Mouse (Mus musculus) liver, postnatal 0 days (tissue): ENCODE results near the gene Gm3269. TPM values are rescaled to one million over a fixed set of nuclear protein-coding genes. Genes with fewer than 3 reads are reported as not detected.
A peak's percentile ranks its signal among the peaks of the same experiment; 100 is the strongest.
"Not testable (repeated sequence)": the region's sequence is repeated elsewhere in the genome, so short reads cannot be mapped to it uniquely, and the experiment has no call there.

Experiments used
- ATAC-seq: fragments of 200-750 bp; cut with Nextera tagmentation; 2 replicates; pipeline ENCODE4 v1.8.0; 2017; ENCODE audit warnings: mild to moderate bottlenecking, moderate library complexity
- DNase-seq: peaks from one replicate; pipeline ENCODE4 v3.0.0-alpha.2; 2016
- H3K27ac ChIP-seq: fragments of 300-500 bp; sonication (generic); 2 replicates; pipeline ENCODE4 v1.5.1; 2014; ENCODE audit warnings: antibody characterized with exemption, moderate library complexity, mild to moderate bottlenecking, low read depth
- H3K27me3 ChIP-seq: fragments of 300-500 bp; sonication (generic); 2 replicates; pipeline ENCODE4 v1.6.1; 2014; ENCODE audit warnings: low read length, control low read depth, mixed read lengths; ENCODE audit not compliant: insufficient read depth
- H3K36me3 ChIP-seq: fragments of 300-500 bp; sonication (generic); replicated peaks from 2 replicates; pipeline ENCODE4 v1.6.1; 2014; ENCODE audit warnings: mild to moderate bottlenecking, control low read depth, low read length, moderate library complexity, mixed read lengths; ENCODE audit not compliant: insufficient read depth
- H3K4me1 ChIP-seq: fragments of 300-500 bp; sonication (generic); 2 replicates; pipeline ENCODE4 v1.6.1; 2014; ENCODE audit warnings: antibody characterized with exemption, mild to moderate bottlenecking, control low read depth; ENCODE audit not compliant: insufficient read depth
- H3K4me2 ChIP-seq: fragments of 300-500 bp; sonication (generic); 2 replicates; pipeline ENCODE4 v1.6.1; 2014; ENCODE audit warnings: low read depth, mild to moderate bottlenecking, low read length, moderate library complexity, mixed read lengths
- H3K4me3 ChIP-seq: fragments of 300-500 bp; sonication (generic); 2 replicates; pipeline ENCODE4 v1.5.1; 2014; ENCODE audit warnings: low read depth, low read length
- H3K9ac ChIP-seq: fragments of 300-500 bp; sonication (generic); replicated peaks from 2 replicates; pipeline ENCODE4 v1.6.1; 2014; ENCODE audit warnings: mild to moderate bottlenecking, moderate library complexity
- H3K9me3 ChIP-seq: fragments of 300-500 bp; sonication (generic); 2 replicates; pipeline ENCODE4 v1.6.1; 2016; ENCODE audit warnings: mild to moderate bottlenecking, control low read depth, low read length, mixed read lengths
- WGBS: fragments of 180-500 bp; shearing (Covaris S2); extraction: QIAGEN DNeasy Blood & Tissue Kit; methylation state at CpG from one replicate; pipeline ENCODE4 v1.1.7; 2014; ENCODE audit not compliant: insufficient replicate concordance; 5-methylcytosine and 5-hydroxymethylcytosine counted together
- polyA plus RNA-seq: library from polyadenylated mRNA; unstranded; fragments of >200 nt; fragmentation: Nextera tagmentation; extraction: Ambion mirVana; gene quantifications from 2 replicates; pipeline ENCODE4 v1.2.1, GENCODE M21; 2015

The Gm3269 gene
- polyA plus RNA-seq, result not detected in 2 replicates

- not testable (repeated sequence) for H3K4me2 ChIP-seq, H3K36me3 ChIP-seq, H3K27me3 ChIP-seq, DNase-seq, ATAC-seq, H3K9me3 ChIP-seq, H3K27ac ChIP-seq, H3K4me3 ChIP-seq, H3K9ac ChIP-seq, H3K4me1 ChIP-seq
- WGBS, result no CpG with 5 or more reads among the region's 4 CpGs
These were observed at the start of gene Gm3269 for GRCm38 (mm10) chr14:4837806-4838205. Gene Gm3269 (plus strand): TSS chr14:4838106.

- not testable (repeated sequence) for H3K27me3 ChIP-seq, DNase-seq, H3K4me1 ChIP-seq, H3K27ac ChIP-seq, H3K9ac ChIP-seq, H3K4me2 ChIP-seq, H3K9me3 ChIP-seq, ATAC-seq, H3K4me3 ChIP-seq, H3K36me3 ChIP-seq
- WGBS, result 68% methylated on average over 6 of the region's 6 CpGs
These were observed 31.5 kb upstream of the Gm3269 start for GRCm38 (mm10) chr14:4806421-4806820.

GRCm38 (mm10) chr14:4821950-4822349 lies 16.0 kb upstream of the Gm3269 start:
- not testable (repeated sequence) for DNase-seq, H3K36me3 ChIP-seq, ATAC-seq, H3K27me3 ChIP-seq, H3K4me1 ChIP-seq, H3K4me2 ChIP-seq, H3K9ac ChIP-seq, H3K4me3 ChIP-seq, H3K9me3 ChIP-seq, H3K27ac ChIP-seq
- WGBS, result 61% methylated on average over 4 of the region's 7 CpGs

- not testable (repeated sequence) for H3K9ac ChIP-seq, H3K4me2 ChIP-seq, H3K36me3 ChIP-seq, H3K4me1 ChIP-seq, H3K4me3 ChIP-seq, H3K27me3 ChIP-seq, ATAC-seq, H3K27ac ChIP-seq, H3K9me3 ChIP-seq
- WGBS, result 11% methylated on average over 16 of the region's 59 CpGs
- DNase-seq, result peak; percentile 6
These were observed 17.5 kb downstream of the Gm3269 start, which contains the start of gene Gm3264 for GRCm38 (mm10) chr14:4855299-4855980. Gene Gm3264 (plus strand): TSS chr14:4855576.

GRCm38 (mm10) chr14:4892116-4892515 lies 54.2 kb downstream of the Gm3269 start, which contains the start of gene Gm3278:
Gene Gm3278 (plus strand): TSS chr14:4892416.
- H3K4me2 ChIP-seq, H3K27me3 ChIP-seq, H3K9ac ChIP-seq, DNase-seq, H3K4me1 ChIP-seq, H3K9me3 ChIP-seq, ATAC-seq, H3K36me3 ChIP-seq, H3K27ac ChIP-seq, H3K4me3 ChIP-seq: not testable (repeated sequence)
- 40% methylated on average over 1 of the region's 3 CpGs for WGBS

Other genes with a start within 250 kb of the Gm3269 start
- gene Gm8159, start 205.8 kb upstream of the Gm3269 start, polyA plus RNA-seq, result not detected in 2 replicates
- not detected in 2 replicates for gene Gm3239, start 173.9 kb upstream of the Gm3269 start, polyA plus RNA-seq
- gene Gm7876, start 128.9 kb upstream of the Gm3269 start, polyA plus RNA-seq, result not detected in 2 replicates
- not detected in 2 replicates for gene Gm3252, start 111.3 kb upstream of the Gm3269 start, polyA plus RNA-seq
- gene Gm9602, start 61.8 kb upstream of the Gm3269 start, polyA plus RNA-seq, result not detected in 2 replicates
- gene Gm3264, start 17.5 kb downstream of the Gm3269 start, polyA plus RNA-seq, result not detected in 2 replicates
- gene Gm3278, start 54.3 kb downstream of the Gm3269 start, polyA plus RNA-seq, result not detected in 2 replicates
- gene Gm8297, start 145.8 kb downstream of the Gm3269 start, polyA plus RNA-seq, result not detected in 2 replicates
- gene Gm3298, start 177.8 kb downstream of the Gm3269 start, polyA plus RNA-seq, result not detected in 2 replicates
- not detected in 2 replicates for gene 4930555G01Rik, start 212.5 kb downstream of the Gm3269 start, polyA plus RNA-seq
- not detected in 2 replicates for gene Gm8281, start 232.9 kb downstream of the Gm3269 start, polyA plus RNA-seq